8 mouse cellular contexts compared by ENCODE assay signal in genomic region chr14:79389438-79390264, GRCm38 (mm10). TPM values are rescaled to one million over a fixed set of nuclear protein-coding genes. Genes with fewer than 3 reads are reported as not detected.
DNase-seq lines count a peak whose midpoint lies in the region; ATAC-seq and TF ChIP-seq lines count a peak whose summit lies in the region.

No protein-coding gene starts in this region.

- peak overlapping the region; percentile 94 for H3K27ac ChIP-seq in cerebellum, adult 2 months (ENCODE audit: insufficient read depth, low read length)
- peak overlapping the region; percentile 97 for H3K27ac ChIP-seq in forebrain, embryonic 15.5 days (replicated peaks)
- H3K27ac ChIP-seq in hindbrain, embryonic 15.5 days (replicated peaks) = peak overlapping the region; percentile 94
- peak overlapping the region; percentile 79 for H3K27ac ChIP-seq in liver, embryonic 14.5 days
- peak overlapping the region; percentile 91 for H3K27ac ChIP-seq in neural tube, embryonic 14.5 days (ENCODE audit: low read depth, low read length)

- WGBS in cerebellum, adult 2 months = under 1% methylated on average over 16 of the region's 16 CpGs
- WGBS in forebrain, embryonic 15.5 days = under 1% methylated on average over 16 of the region's 16 CpGs
- WGBS in hindbrain, embryonic 15.5 days = 2% methylated on average over 16 of the region's 16 CpGs
- 2% methylated on average over 16 of the region's 16 CpGs for WGBS in liver, embryonic 14.5 days (ENCODE audit: insufficient replicate concordance)
- WGBS in neural tube, embryonic 14.5 days = 2% methylated on average over 16 of the region's 16 CpGs

- H3K4me1 ChIP-seq in cerebellum, adult 2 months (ENCODE audit: control insufficient read depth, insufficient read depth, low read length) = peaks cover 4% of the 10 kb centered on the region; the same call in 1 of the 2 replicates
- H3K4me1 ChIP-seq in forebrain, embryonic 15.5 days = peaks cover 15% of the 10 kb centered on the region
- H3K4me1 ChIP-seq in hindbrain, embryonic 15.5 days (replicated peaks) = peaks cover 14% of the 10 kb centered on the region
- H3K4me1 ChIP-seq in liver, embryonic 14.5 days (replicated peaks; ENCODE audit: control insufficient read depth in 2 of 2, insufficient read depth in 2 of 2, low read length in 1 of 2) = peaks cover 13 to 16% of the 10 kb centered on the region in 2 experiments
- H3K4me1 ChIP-seq in neural tube, embryonic 14.5 days (ENCODE audit: control insufficient read depth, insufficient read depth, low read length) = peaks cover 7% of the 10 kb centered on the region; the same call in 1 of the 2 replicates

- TF ChIP-seq EP300 in liver, embryonic 14.5 days (IDR thresholded peaks at IDR 0.05; ENCODE audit: low read depth) = no peak

- intact Hi-C loops in left cerebral cortex, postnatal 4 days (cut with DNase I) = loop anchor here (5.0 kb wide), 1 partner anchor 37 kb away; no protein-coding TSS in a partner anchor

- TF ChIP-seq CTCF in cerebellum, adult 2 months (IDR thresholded peaks at IDR 0.05; ENCODE audit: borderline replicate concordance, insufficient read depth, low read depth, low read length) = no peak
- TF ChIP-seq CTCF in liver, embryonic 14.5 days (IDR thresholded peaks at IDR 0.05; ENCODE audit: low read depth) = no peak

- no peaks in the 10 kb centered on the region for H3K36me3 ChIP-seq in forebrain, embryonic 15.5 days
- no peaks in the 10 kb centered on the region for H3K36me3 ChIP-seq in hindbrain, embryonic 15.5 days
- H3K36me3 ChIP-seq in liver, embryonic 14.5 days (replicated peaks; ENCODE audit: control insufficient read depth, insufficient read depth, low read depth) = peaks cover 8% of the 10 kb centered on the region
- H3K36me3 ChIP-seq in neural tube, embryonic 14.5 days (ENCODE audit: control insufficient read depth, insufficient read depth, low read length) = no peaks in the 10 kb centered on the region

- TF ChIP-seq POLR2A in cerebellum, adult 2 months (IDR thresholded peaks at IDR 0.05; ENCODE audit: borderline replicate concordance, insufficient read depth, low read length) = no peak

- peak overlapping the region; percentile 76 for H3K4me2 ChIP-seq in forebrain, embryonic 15.5 days (replicated peaks)
- peak overlapping the region; percentile 84 for H3K4me2 ChIP-seq in hindbrain, embryonic 15.5 days
- H3K4me2 ChIP-seq in liver, embryonic 14.5 days (ENCODE audit: low read depth) = peak overlapping the region; percentile 94
- peak overlapping the region; percentile 53 for H3K4me2 ChIP-seq in neural tube, embryonic 14.5 days (ENCODE audit: low read depth, low read length)

- peak; percentile 8 for DNase-seq in left cerebral cortex, postnatal 4 days
- DNase-seq in left cerebral cortex, adult 18-20 months (ENCODE audit: low spot score in 2 of 2) = no peak
- DNase-seq in cerebellum, adult 2 months = peak; percentile 62 to 72
- peak in 2 of 3 experiments; percentile 16 to 24 for DNase-seq in liver, embryonic 14.5 days (ENCODE audit: low read depth in 3 of 3, low spot score in 3 of 3)
- no peak for DNase-seq in right cerebral cortex, adult 18-20 months

- 0 out of 2 replicates have a peak, but pooled peaks have one; percentile 17 for ATAC-seq in forebrain, embryonic 15.5 days (replicated peaks)
- peak; percentile 1; the same call in 1 of the 2 replicates for ATAC-seq in hindbrain, embryonic 15.5 days (ENCODE audit: low FRiP score, low read depth)
- no peak for ATAC-seq in liver, embryonic 14.5 days (ENCODE audit: insufficient read depth)
- peak; percentile 3; the same call in 1 of the 2 replicates for ATAC-seq in neural tube, embryonic 14.5 days (ENCODE audit: low read depth)

- peak overlapping the region; percentile 86 for H3K4me3 ChIP-seq in cerebellum, adult 2 months (replicated peaks; ENCODE audit: insufficient read depth, low read depth, low read length)
- H3K4me3 ChIP-seq in forebrain, embryonic 15.5 days = peak overlapping the region; percentile 72
- peak overlapping the region; percentile 80 for H3K4me3 ChIP-seq in hindbrain, embryonic 15.5 days
- peak overlapping the region; percentile 74 to 75 for H3K4me3 ChIP-seq in liver, embryonic 14.5 days (ENCODE audit: insufficient read depth in 1 of 2, low read depth in 2 of 2, low read length in 2 of 2)
- peak overlapping the region; percentile 88 for H3K4me3 ChIP-seq in neural tube, embryonic 14.5 days (ENCODE audit: low read depth, low read length)

- no peaks in the 10 kb centered on the region for H3K9me3 ChIP-seq in forebrain, embryonic 15.5 days
- H3K9me3 ChIP-seq in hindbrain, embryonic 15.5 days = no peaks in the 10 kb centered on the region
- H3K9me3 ChIP-seq in liver, embryonic 14.5 days (ENCODE audit: control insufficient read depth, low read length) = no peaks in the 10 kb centered on the region
- H3K9me3 ChIP-seq in neural tube, embryonic 14.5 days (ENCODE audit: control insufficient read depth, low read length) = no peaks in the 10 kb centered on the region

- peak overlapping the region; percentile 86 for H3K9ac ChIP-seq in forebrain, embryonic 15.5 days (replicated peaks)
- peak overlapping the region; percentile 74 for H3K9ac ChIP-seq in hindbrain, embryonic 15.5 days
- H3K9ac ChIP-seq in liver, embryonic 14.5 days (replicated peaks) = peak overlapping the region; percentile 82
- H3K9ac ChIP-seq in neural tube, embryonic 14.5 days (replicated peaks; ENCODE audit: low read depth, low read length) = peak overlapping the region; percentile 77

- no peaks in the 10 kb centered on the region for H3K27me3 ChIP-seq in cerebellum, adult 2 months (ENCODE audit: control insufficient read depth, insufficient read depth, low read length)
- no peaks in the 10 kb centered on the region for H3K27me3 ChIP-seq in forebrain, embryonic 15.5 days
- no peaks in the 10 kb centered on the region for H3K27me3 ChIP-seq in hindbrain, embryonic 15.5 days
- H3K27me3 ChIP-seq in liver, embryonic 14.5 days (ENCODE audit: control insufficient read depth, insufficient read depth, low read length) = no peaks in the 10 kb centered on the region
- H3K27me3 ChIP-seq in neural tube, embryonic 14.5 days (ENCODE audit: control insufficient read depth, insufficient read depth, low read length) = no peaks in the 10 kb centered on the region; the same call in 1 of the 2 replicates

RNA-seq across cellular contexts. Expression of gene Naa16, which starts 0.9 kb away (rescaled TPM):
- 10 to 100 TPM; 12.6 to 13.8 TPM for total RNA-seq in left cerebral cortex, postnatal 4 days (2021)
- total RNA-seq in left cerebral cortex, adult 18-20 months (2021) = 10 to 100 TPM; 12.9 to 16.9 TPM
- 10.7 and 11.2 TPM in 2 replicates for polyA plus RNA-seq in cerebellum, adult 2 months (2012; rRNA removed)
- 30.2 and 31.5 TPM in 2 replicates for polyA plus RNA-seq in forebrain, embryonic 15.5 days (2015; fragmentation: Nextera tagmentation; extraction: Ambion mirVana)
- polyA plus RNA-seq in hindbrain, embryonic 15.5 days (2015; fragmentation: Nextera tagmentation; extraction: Ambion mirVana) = 20.3 and 21.4 TPM in 2 replicates
- 4.6 and 9.1 TPM in 2 replicates for polyA plus RNA-seq in liver, embryonic 14.5 days (2012; rRNA removed)
- polyA plus RNA-seq in liver, embryonic 14.5 days (2014; fragmentation: Nextera tagmentation; extraction: Ambion mirVana) = 24.2 and 26.7 TPM in 2 replicates
- polyA plus RNA-seq in neural tube, embryonic 14.5 days (2014; fragmentation: Nextera tagmentation; extraction: Ambion mirVana) = 18.7 and 19.1 TPM in 2 replicates

RNA-seq across cellular contexts. Expression of gene Mtrf1, which starts 7.9 kb away (rescaled TPM):
- total RNA-seq in left cerebral cortex, postnatal 4 days (2021) = 1 to 10 TPM; 4.7 to 5.0 TPM
- total RNA-seq in left cerebral cortex, adult 18-20 months (2021) = 1 to 10 TPM; 5.9 to 6.4 TPM
- polyA plus RNA-seq in cerebellum, adult 2 months (2012; rRNA removed) = 6.6 and 6.9 TPM in 2 replicates
- 10.2 and 11.3 TPM in 2 replicates for polyA plus RNA-seq in forebrain, embryonic 15.5 days (2015; fragmentation: Nextera tagmentation; extraction: Ambion mirVana)
- 10.9 and 11.1 TPM in 2 replicates for polyA plus RNA-seq in hindbrain, embryonic 15.5 days (2015; fragmentation: Nextera tagmentation; extraction: Ambion mirVana)
- polyA plus RNA-seq in liver, embryonic 14.5 days (2012; rRNA removed) = 1.2 and 2.7 TPM in 2 replicates
- polyA plus RNA-seq in liver, embryonic 14.5 days (2014; fragmentation: Nextera tagmentation; extraction: Ambion mirVana) = 4.1 and 5.0 TPM in 2 replicates
- 11.6 and 12.9 TPM in 2 replicates for polyA plus RNA-seq in neural tube, embryonic 14.5 days (2014; fragmentation: Nextera tagmentation; extraction: Ambion mirVana)

RNA-seq across cellular contexts. Expression of gene Kbtbd7, which starts 36.7 kb away (rescaled TPM):
- total RNA-seq in left cerebral cortex, postnatal 4 days (2021) = 10 to 100 TPM; 37.5 to 40.7 TPM
- 10 to 100 TPM; 41.5 to 43.3 TPM for total RNA-seq in left cerebral cortex, adult 18-20 months (2021)
- polyA plus RNA-seq in cerebellum, adult 2 months (2012; rRNA removed) = 15.2 and 17.4 TPM in 2 replicates
- 23.6 and 23.7 TPM in 2 replicates for polyA plus RNA-seq in forebrain, embryonic 15.5 days (2015; fragmentation: Nextera tagmentation; extraction: Ambion mirVana)
- polyA plus RNA-seq in hindbrain, embryonic 15.5 days (2015; fragmentation: Nextera tagmentation; extraction: Ambion mirVana) = 18.2 and 18.8 TPM in 2 replicates
- polyA plus RNA-seq in liver, embryonic 14.5 days (2012; rRNA removed) = 1.8 and 2.2 TPM in 2 replicates
- 3.9 and 4.3 TPM in 2 replicates for polyA plus RNA-seq in liver, embryonic 14.5 days (2014; fragmentation: Nextera tagmentation; extraction: Ambion mirVana)
- polyA plus RNA-seq in neural tube, embryonic 14.5 days (2014; fragmentation: Nextera tagmentation; extraction: Ambion mirVana) = 23.6 and 26.2 TPM in 2 replicates

Comparison
In these comparisons a context has a peak if more than half of its experiments do, and no peak if none do; other contexts are left out.
1. DNase-seq: peak in left cerebral cortex, postnatal 4 days (single experiment), cerebellum, adult 2 months (2 of 2) and liver, embryonic 14.5 days (2 of 3); none in left cerebral cortex, adult 18-20 months (0 of 2) and right cerebral cortex, adult 18-20 months (single experiment).
2. Peak in every context shown above with its lines, with median percentiles within 50 percentile points of each other: H3K27ac ChIP-seq, H3K4me3 ChIP-seq, H3K4me2 ChIP-seq and H3K9ac ChIP-seq.